Mouse (Mus musculus): Measurements from ENCODE around the gene Rsbn1. TPM values are rescaled to one million over a fixed set of nuclear protein-coding genes. Genes with fewer than 3 reads are reported as not detected.

Rsbn1 gene
- polyA plus RNA-seq (2012), result 14.0 and 18.6 TPM in 2 replicates

GRCm38 (mm10) chr3:103914010-103914669 is at the start of gene Rsbn1:
Gene Rsbn1, plus strand, starts transcription at chr3:103914120.
- no peak for TF ChIP-seq GATA1 (IDR thresholded peaks at IDR 0.05; ENCODE audit: low read length)

GRCm38 (mm10) chr3:103864200-103864599 is 49.7 kb upstream of the Rsbn1 start:
- no peak for TF ChIP-seq GATA1 (IDR thresholded peaks at IDR 0.05; ENCODE audit: low read length)

- TF ChIP-seq GATA1 (IDR thresholded peaks at IDR 0.05; ENCODE audit: low read length), result no peak
These were observed 46.4 kb upstream of the Rsbn1 start for GRCm38 (mm10) chr3:103867424-103867971.

- no peak for TF ChIP-seq GATA1 (IDR thresholded peaks at IDR 0.05; ENCODE audit: low read length)
These were observed 45.9 kb upstream of the Rsbn1 start for GRCm38 (mm10) chr3:103868008-103868407.

DNA sequence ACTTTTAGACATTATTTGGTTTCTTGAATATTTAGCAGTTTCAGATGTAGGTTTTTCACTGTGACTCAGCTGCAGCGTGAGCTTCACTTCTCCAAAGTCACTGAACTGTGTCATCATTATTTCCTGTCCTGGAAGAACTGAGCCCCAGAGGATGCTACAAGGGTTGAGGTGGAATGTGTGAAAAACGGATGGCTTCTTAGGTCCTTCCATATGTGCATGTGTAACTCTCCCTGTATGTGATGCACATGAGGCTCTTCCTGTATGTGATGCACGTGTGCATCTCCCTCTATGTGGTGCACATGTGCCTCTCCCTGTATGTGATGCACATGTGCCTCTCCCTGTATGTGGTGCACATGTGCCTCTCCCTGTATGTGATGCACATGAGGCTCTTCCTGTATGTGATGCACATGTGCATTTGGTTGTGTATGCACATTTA is 41.2 kb upstream of the Rsbn1 start:
- TF ChIP-seq GATA1 (IDR thresholded peaks at IDR 0.05; ENCODE audit: low read length), result no peak

GRCm38 (mm10) chr3:103874329-103874728 is 39.6 kb upstream of the Rsbn1 start:
- no peak for TF ChIP-seq GATA1 (IDR thresholded peaks at IDR 0.05; ENCODE audit: low read length)

DNA sequence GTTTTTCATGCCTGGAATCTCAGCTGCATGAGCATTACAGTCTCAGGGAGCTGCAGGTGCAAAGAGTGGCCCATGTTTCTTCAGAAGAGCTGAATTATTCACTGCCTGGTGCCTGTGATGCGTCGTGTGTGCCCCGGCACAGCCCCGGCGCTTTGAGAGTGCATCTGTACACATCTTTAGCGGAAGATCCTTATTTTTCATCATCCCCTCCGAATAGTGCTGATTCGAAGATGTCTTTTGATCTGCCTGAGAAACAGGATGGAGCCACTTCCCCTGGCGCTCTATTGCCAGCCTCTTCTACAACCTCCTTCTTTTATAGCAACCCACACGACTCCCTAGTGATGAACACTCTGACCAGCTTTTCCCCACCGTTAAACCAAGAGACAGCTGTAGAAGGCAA is 28.0 kb upstream of the Rsbn1 start:
- TF ChIP-seq GATA1 (IDR thresholded peaks at IDR 0.05; ENCODE audit: low read length), result no peak

- TF ChIP-seq GATA1 (IDR thresholded peaks at IDR 0.05; ENCODE audit: low read length), result no peak
These were observed 26.3 kb upstream of the Rsbn1 start for GRCm38 (mm10) chr3:103887581-103887980.

DNA sequence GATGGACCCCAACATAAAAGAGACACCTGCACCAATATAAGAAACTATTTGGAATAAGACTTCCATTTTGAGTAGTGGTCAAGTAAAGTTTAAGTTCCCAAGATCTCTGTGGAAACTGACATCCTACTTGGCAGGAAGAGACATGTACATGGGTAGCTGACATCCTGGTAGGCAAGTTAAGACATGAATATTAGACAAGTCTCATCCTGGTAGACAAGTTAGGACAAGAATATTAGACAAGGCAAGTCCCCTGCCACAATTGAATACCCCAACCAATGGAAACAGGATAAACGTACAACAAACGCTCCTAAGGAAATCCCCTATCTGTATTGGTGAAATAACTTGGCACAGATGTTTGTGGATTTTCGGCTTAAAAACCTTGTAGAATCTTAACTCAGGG is 20.5 kb upstream of the Rsbn1 start:
- TF ChIP-seq GATA1 (IDR thresholded peaks at IDR 0.05; ENCODE audit: low read length), result no peak

GRCm38 (mm10) chr3:103904705-103905104 is 9.2 kb upstream of the Rsbn1 start:
- TF ChIP-seq GATA1 (IDR thresholded peaks at IDR 0.05; ENCODE audit: low read length), result no peak

DNA sequence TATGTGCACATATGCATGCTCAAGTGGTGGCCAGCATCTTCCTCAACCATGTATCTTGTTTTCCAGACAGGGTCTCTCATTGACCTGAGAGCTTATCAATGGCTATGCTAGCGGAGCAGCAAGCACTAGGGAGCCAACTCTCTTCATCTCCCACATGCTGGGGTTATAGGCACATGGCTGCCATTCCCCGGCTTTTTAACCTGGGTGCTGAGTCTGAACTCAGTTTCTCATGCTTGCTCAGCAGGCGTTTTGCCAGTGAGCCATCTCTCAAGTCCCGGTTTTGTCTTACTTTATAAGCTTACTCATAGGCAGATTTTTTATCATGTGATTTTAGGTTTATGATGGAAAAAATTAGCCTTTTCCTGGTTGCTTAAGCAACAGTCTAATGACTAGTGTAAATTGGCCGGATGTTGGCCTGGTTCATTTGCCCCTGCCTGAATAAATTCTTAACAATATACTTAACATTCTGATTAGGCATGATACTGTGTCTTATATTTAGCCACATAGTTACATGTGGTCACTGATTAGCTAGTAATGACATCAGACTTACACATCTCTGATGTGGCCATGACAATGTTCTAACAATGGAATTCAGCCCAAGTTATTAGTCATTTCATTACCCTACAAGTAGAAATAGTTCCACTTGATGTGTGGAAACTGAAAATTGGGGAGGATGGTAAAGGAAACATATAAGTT is 6.4 kb upstream of the Rsbn1 start:
- no peak for TF ChIP-seq GATA1 (IDR thresholded peaks at IDR 0.05; ENCODE audit: low read length)

DNA sequence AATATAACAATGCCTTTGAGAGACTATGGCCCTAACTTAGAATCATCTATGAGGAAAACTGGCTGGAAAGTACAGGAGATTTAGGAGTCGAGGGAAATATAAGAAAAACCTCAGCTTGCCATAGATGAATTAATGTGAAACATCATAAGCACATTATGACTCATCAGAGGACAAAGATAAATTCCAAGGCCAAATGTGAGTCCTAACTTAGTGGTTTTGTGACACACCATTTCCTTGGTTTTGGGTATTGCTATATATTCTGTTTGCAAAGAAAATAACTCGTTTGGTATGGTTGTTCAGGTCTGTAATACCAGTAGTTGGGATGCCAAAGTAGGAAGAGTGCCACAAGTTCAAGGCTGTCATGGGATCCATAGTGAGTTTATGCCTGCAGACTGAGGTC is 5.1 kb upstream of the Rsbn1 start:
- no peak for TF ChIP-seq GATA1 (IDR thresholded peaks at IDR 0.05; ENCODE audit: low read length)

DNA sequence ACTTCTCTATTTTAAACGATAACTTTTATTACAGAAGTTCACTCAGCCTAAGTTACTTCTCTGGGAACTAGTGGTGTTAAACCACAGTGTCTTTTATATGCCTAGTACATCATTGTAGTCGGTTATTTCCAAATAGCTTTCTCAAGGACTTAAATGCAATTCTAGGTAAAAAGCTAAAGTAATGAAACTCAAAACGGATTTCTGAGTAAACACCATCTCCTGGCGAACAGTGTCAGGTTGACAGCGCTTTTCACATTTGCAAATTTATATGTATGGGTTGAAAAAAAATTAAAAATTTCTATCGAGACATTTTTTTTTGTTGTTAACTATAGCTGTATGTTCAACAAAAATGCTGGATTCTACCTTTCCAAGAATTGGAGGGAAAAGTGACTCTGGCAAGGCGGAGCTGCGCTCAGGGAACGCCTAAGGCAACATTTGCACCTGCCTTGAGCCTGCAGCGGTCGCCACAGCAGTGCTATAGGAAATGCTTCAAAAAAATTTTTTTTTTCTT is 414 bp upstream of the Rsbn1 start:
- TF ChIP-seq GATA1 (IDR thresholded peaks at IDR 0.05; ENCODE audit: low read length), result no peak

GRCm38 (mm10) chr3:103914732-103915508 is 1.0 kb downstream of the Rsbn1 start:
- TF ChIP-seq GATA1 (IDR thresholded peaks at IDR 0.05; ENCODE audit: low read length), result no peak

- TF ChIP-seq GATA1 (IDR thresholded peaks at IDR 0.05; ENCODE audit: low read length), result no peak
These were observed 1.6 kb downstream of the Rsbn1 start for GRCm38 (mm10) chr3:103915509-103915896.
